Mouse (Mus musculus): ENCODE results near the gene Tspan18.

Tspan18 gene

DNA sequence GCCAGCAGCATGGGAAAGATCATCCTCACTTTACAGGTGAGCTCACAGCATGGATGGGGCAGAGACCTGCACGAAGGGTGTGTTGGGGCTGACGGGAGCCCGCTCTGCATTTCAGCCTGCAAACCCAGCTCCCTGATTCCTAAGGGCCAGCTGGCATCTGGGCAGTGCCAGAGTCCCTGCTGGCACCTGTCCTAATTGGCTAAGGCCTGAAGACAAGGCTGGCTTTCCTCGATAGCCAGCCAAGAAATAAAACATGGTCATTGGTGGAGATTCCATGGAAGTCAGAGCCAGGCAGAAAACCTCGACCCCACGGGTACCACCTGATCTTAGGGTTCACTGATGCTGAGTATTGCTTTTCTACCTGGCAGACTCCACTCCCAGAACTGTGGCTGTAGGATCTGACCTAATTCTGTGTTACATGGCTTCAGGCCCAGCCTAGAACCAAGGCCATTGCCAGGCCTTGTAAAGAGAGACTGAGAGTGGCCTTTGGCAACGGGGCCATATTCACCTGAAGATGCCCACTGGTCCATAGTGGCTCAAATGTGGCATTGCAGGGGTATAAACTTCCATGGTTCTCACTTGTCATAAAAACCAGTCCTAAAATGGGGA lies 181.3 kb downstream of the Tspan18 start:
- CTCF ChIA-PET = no interaction called here
- POLR2A ChIA-PET = no interaction called here

DNA sequence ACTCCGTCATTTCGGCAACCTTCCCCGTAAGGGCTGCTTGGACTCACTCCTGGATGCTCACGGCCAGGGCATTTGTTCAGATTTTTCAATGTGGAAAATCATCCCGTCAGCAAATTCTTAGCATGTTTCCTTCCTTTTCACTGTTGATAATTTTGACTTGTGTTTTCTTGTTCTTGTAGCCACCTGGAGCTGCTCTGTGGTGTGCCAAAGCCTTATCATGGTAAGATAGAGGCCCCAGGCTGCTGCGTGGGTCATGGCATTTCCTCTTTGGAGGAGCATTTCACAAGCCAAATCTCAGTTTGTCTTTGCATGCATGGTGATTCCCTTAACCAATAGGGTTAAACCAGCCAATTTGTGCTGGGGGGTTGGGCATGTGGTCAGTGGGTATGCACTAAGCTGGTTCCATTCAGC lies 182.1 kb downstream of the Tspan18 start:
- ChIA-PET CTCF (no interaction called here), POLR2A (no interaction called here)

All from embryonic stem cell, embryonic (primary cell).